Mouse (Mus musculus) lung, embryonic 16.5 days (tissue): ENCODE data around the gene Rbl1. TPM values are rescaled to one million over a fixed set of nuclear protein-coding genes. Genes with fewer than 3 reads are reported as not detected.
"Not testable (repeated sequence)": the region's sequence is repeated elsewhere in the genome, so short reads cannot be mapped to it uniquely, and the experiment has no call there.

Experiments
- ATAC-seq: fragments of 200-750 bp; cut with Nextera tagmentation; 2 replicates; pipeline ENCODE4 v1.8.0; 2017; ENCODE audit warnings: low read depth, mild to moderate bottlenecking, moderate library complexity
- H3K27ac ChIP-seq: fragments of 300-500 bp; sonication (generic); 2 replicates; pipeline ENCODE4 v1.5.1; 2014; ENCODE audit warnings: mild to moderate bottlenecking, control low read depth, low read length
- H3K27me3 ChIP-seq: fragments of 300-500 bp; sonication (generic); 2 replicates; pipeline ENCODE4 v1.6.1; 2014; ENCODE audit warnings: low read depth, low read length, mixed read lengths; ENCODE audit not compliant: control insufficient read depth, insufficient read depth
- H3K36me3 ChIP-seq: fragments of 300-500 bp; sonication (generic); 2 replicates; pipeline ENCODE4 v1.6.1; 2014; ENCODE audit warnings: low read length; ENCODE audit not compliant: control insufficient read depth, insufficient read depth
- H3K4me1 ChIP-seq: fragments of 300-500 bp; sonication (generic); replicated peaks from 2 replicates; pipeline ENCODE4 v1.6.1; 2014; ENCODE audit warnings: low read length, mixed read lengths; ENCODE audit not compliant: control insufficient read depth, insufficient read depth
- H3K4me2 ChIP-seq: fragments of 300-500 bp; sonication (generic); 2 replicates; pipeline ENCODE4 v1.6.1; 2014; ENCODE audit warnings: low read depth, low read length, control low read depth
- H3K4me3 ChIP-seq: fragments of 300-500 bp; sonication (generic); 2 replicates; pipeline ENCODE4 v1.5.1; 2014; ENCODE audit warnings: mild to moderate bottlenecking, low read length, control low read depth
- H3K9ac ChIP-seq: fragments of 300-500 bp; sonication (generic); 2 replicates; pipeline ENCODE4 v1.6.1; 2014; ENCODE audit warnings: low read length, control low read depth
- H3K9me3 ChIP-seq: fragments of 300-500 bp; sonication (generic); 2 replicates; pipeline ENCODE4 v1.6.1; 2016; ENCODE audit warnings: low read length; ENCODE audit not compliant: control insufficient read depth
- WGBS: fragments of 180-500 bp; shearing (Covaris S2); extraction: QIAGEN DNeasy Blood & Tissue Kit; methylation state at CpG from one replicate; pipeline ENCODE4 v1.1.7; 2014; 5-methylcytosine and 5-hydroxymethylcytosine counted together
- polyA plus RNA-seq: library from polyadenylated mRNA; unstranded; fragments of >200 nt; fragmentation: Nextera tagmentation; extraction: Ambion mirVana; gene quantifications from 2 replicates; pipeline ENCODE4 v1.2.1, GENCODE M21; 2015

The Rbl1 gene
- polyA plus RNA-seq, 1 experiment from 2014 or later, result 30.4 TPM

- H3K4me2 ChIP-seq, result no peak overlapping the region
- no peak overlapping the region for H3K27ac ChIP-seq
- no peaks in the 10 kb centered on the region for H3K9me3 ChIP-seq
- ATAC-seq, result no peak
- no peak overlapping the region for H3K4me3 ChIP-seq
- no peaks in the 10 kb centered on the region for H3K4me1 ChIP-seq
- peaks cover 23% of the 10 kb centered on the region for H3K36me3 ChIP-seq
- 90% methylated on average over 3 of the region's 3 CpGs for WGBS
- H3K27me3 ChIP-seq, result no peaks in the 10 kb centered on the region
- no peak overlapping the region for H3K9ac ChIP-seq
These were observed 28.1 kb downstream of the Rbl1 start for GRCm38 (mm10) chr2:157176248-157176647.

GRCm38 (mm10) chr2:157174416-157174815 lies 29.9 kb downstream of the Rbl1 start:
- WGBS, result 62% methylated on average over 5 of the region's 5 CpGs
- Histone ChIP-seq H3K36me3 (peaks cover 19% of the 10 kb centered on the region), H3K27ac (no peak overlapping the region)

DNA sequence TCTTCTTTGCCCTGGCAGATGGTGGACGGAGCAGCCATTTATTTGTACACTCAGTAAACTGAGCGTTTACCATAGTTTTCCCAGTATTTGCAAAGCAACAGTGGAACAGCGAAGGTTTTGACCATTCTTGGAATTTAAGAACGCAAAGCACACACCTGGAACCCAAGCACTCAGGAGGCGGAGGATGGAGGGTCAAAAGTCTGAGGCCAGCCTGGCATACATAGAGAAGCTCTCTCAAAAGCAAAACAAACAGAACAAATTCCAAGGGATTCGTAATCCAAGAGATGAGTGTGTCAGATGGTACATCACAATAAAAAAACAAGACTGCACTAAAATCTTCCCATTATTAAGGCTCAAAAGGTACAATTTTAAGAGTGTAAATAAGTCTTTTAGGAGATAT lies 30.8 kb downstream of the Rbl1 start:
- H3K4me1 ChIP-seq, result no peaks in the 10 kb centered on the region
- H3K27me3 ChIP-seq, result no peaks in the 10 kb centered on the region
- H3K27ac ChIP-seq, result no peak overlapping the region
- no peak for ATAC-seq
- no peak overlapping the region for H3K4me2 ChIP-seq
- no peak overlapping the region for H3K9ac ChIP-seq
- WGBS, result 61% methylated on average over 6 of the region's 6 CpGs
- H3K36me3 ChIP-seq, result peaks cover 21% of the 10 kb centered on the region
- H3K4me3 ChIP-seq, result no peak overlapping the region
- H3K9me3 ChIP-seq, result no peaks in the 10 kb centered on the region

More at GRCm38 (mm10) chr2:157174416-157174815, 29.9 kb downstream of the Rbl1 start:
- Histone ChIP-seq H3K4me3 (no peak overlapping the region), H3K4me1 (no peaks in the 10 kb centered on the region), H3K4me2 (no peak overlapping the region), H3K9ac (no peak overlapping the region), H3K27me3 (no peaks in the 10 kb centered on the region), H3K9me3 (no peaks in the 10 kb centered on the region)
- ATAC-seq, result no peak

- H3K36me3 ChIP-seq, result peaks cover 21% of the 10 kb centered on the region
- no peaks in the 10 kb centered on the region for H3K9me3 ChIP-seq
- no peaks in the 10 kb centered on the region for H3K27me3 ChIP-seq
- no peak overlapping the region for H3K4me2 ChIP-seq
- H3K4me1 ChIP-seq, result no peaks in the 10 kb centered on the region
- 90% methylated on average over 6 of the region's 6 CpGs for WGBS
- H3K4me3 ChIP-seq, result no peak overlapping the region
- H3K9ac ChIP-seq, result no peak overlapping the region
- ATAC-seq, result no peak
- no peak overlapping the region for H3K27ac ChIP-seq
These were observed 31.4 kb downstream of the Rbl1 start for GRCm38 (mm10) chr2:157172984-157173383.

GRCm38 (mm10) chr2:157170626-157171025 lies 33.7 kb downstream of the Rbl1 start:
- 49% methylated on average over 6 of the region's 6 CpGs for WGBS
- Histone ChIP-seq H3K9me3 (no peaks in the 10 kb centered on the region), H3K27me3 (no peaks in the 10 kb centered on the region), H3K4me3 (no peak overlapping the region), H3K4me1 (no peaks in the 10 kb centered on the region), H3K9ac (no peak overlapping the region), H3K36me3 (peaks cover 25% of the 10 kb centered on the region), H3K27ac (no peak overlapping the region), H3K4me2 (no peak overlapping the region)
- ATAC-seq, result no peak

DNA sequence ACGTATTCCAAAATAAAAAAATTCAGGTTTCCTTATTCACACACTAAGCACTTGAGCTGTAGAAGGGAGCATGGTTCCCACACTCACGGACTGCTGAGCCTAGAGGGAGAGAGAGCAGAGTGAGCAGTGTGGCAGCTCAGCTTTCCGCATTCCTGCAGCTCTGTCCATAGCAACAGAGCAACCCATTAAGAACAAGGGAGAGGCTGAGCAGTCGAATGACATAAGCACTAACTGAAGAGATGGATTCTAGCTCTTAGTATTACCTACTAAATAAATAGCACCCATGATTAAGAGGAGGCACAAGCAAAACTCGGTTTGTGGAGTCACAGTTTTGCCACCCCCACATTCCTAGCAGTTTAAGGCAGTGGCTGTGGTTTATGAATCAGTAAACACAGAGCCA lies 34.2 kb downstream of the Rbl1 start:
- no peak overlapping the region for H3K4me3 ChIP-seq
- ATAC-seq, result peak; percentile 93
- no peaks in the 10 kb centered on the region for H3K9me3 ChIP-seq
- whole genome bisulfite sequencing, result 32% methylated on average over 5 of the region's 5 CpGs
- no peaks in the 10 kb centered on the region for H3K4me1 ChIP-seq
- no peaks in the 10 kb centered on the region for H3K27me3 ChIP-seq
- H3K9ac ChIP-seq, result no peak overlapping the region
- H3K4me2 ChIP-seq, result no peak overlapping the region
- H3K36me3 ChIP-seq, result peaks cover 21% of the 10 kb centered on the region; the same call in 1 of the 2 replicates
- H3K27ac ChIP-seq, result no peak overlapping the region

DNA sequence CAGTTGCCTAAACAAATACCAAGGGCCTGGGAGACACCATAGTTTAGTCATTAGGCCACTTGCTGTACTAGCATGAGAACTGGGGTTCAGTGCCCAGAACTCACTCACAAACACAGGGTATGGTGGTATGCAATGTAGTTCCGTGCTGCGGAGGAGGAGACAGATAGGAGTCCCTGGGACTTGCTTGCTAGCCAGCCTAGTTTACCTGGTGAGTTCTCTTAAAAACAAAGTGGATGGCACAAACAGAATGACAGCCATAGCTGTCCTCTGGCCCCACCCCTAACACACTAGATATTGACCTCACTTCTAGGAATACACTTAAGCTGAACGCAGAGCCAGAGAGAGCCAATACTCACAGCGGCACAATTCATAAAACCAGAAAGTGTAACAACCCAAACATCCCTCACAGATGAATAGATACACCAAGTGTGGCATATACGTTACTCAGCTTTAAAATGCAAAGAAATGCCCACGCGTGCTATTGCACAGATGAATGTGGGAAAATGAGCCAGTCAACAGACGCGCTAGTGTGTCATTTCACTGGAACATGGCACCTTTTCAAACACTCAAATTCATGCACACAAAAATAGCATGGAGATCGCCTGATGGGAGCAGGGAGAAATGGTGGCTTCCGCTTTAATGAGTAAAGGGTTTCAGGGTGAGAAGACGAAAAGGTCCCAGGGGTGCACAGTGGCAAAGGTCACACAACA lies 37.8 kb downstream of the Rbl1 start:
- H3K36me3 ChIP-seq, result peaks cover 15% of the 10 kb centered on the region
- ATAC-seq, result no peak
- no peak overlapping the region for H3K9ac ChIP-seq
- H3K4me3 ChIP-seq, result no peak overlapping the region
- 92% methylated on average over 12 of the region's 12 CpGs for WGBS
- no peaks in the 10 kb centered on the region for H3K27me3 ChIP-seq
- no peaks in the 10 kb centered on the region for H3K9me3 ChIP-seq
- no peak overlapping the region for H3K4me2 ChIP-seq
- H3K27ac ChIP-seq, result no peak overlapping the region
- H3K4me1 ChIP-seq, result no peaks in the 10 kb centered on the region

DNA sequence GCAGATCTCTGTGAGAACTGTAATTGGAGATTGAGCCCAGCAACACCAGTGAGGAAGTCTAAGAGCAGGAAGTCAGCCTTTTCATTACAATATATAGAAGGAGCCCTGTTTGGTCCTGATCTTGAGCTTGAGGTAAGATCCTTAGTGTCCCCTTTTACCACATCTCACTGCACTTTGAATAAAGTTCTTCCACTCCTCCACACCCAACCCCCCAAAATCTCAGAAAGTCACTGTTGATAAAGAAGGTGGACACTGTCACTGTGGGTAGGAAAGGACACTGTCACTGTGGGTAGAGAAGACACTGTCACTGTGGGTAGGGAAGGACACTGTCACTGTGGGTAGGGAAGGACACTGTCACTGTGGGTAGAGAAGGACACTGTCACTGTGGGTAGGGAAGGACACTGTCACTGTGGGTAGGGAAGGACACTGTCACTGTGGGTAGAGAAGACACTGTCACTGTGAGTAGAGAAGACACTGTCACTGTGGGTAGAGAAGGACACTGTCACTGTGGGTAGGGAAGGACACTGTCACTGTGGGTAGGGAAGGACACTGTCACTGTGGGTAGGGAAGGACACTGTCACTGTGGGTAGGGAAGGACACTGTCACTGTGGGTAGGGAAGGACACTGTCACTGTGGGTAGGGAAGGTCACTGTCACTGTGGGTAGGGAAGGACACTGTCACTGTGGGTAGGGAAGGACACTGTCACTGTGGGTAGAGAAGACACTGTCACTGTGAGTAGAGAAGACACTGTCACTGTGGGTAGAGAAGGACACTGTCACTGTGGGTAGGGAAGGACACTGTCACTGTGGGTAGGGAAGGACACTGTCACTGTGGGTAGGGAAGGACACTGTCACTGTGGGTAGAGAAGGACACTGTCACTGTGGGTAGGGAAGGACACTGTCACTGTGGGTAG lies 38.8 kb downstream of the Rbl1 start:
- H3K36me3 ChIP-seq, result peaks cover 20% of the 10 kb centered on the region
- not testable (repeated sequence) for H3K9ac ChIP-seq, H3K4me1 ChIP-seq, H3K27ac ChIP-seq, H3K9me3 ChIP-seq, H3K4me2 ChIP-seq, H3K27me3 ChIP-seq, ATAC-seq, H3K4me3 ChIP-seq

DNA sequence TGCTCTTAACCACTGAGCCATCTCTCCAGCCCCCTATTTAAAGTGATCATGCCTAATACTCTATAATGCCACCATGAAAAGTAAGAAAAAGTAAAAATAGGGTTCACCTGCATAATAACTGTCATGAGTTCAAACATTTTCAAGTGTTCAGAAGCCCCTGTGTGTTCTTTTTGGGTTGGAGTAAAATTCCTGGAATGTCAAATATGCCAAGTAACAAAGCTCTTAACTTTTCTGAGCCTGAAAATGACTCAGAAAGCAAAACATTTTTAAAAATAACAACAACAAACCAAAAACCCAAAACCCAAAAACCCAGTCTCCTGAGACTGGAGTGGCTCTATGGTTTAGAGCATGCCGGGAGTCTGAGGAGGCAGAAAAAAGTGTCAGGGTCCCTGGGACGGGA lies 40.2 kb downstream of the Rbl1 start:
- H3K9me3 ChIP-seq, result no peaks in the 10 kb centered on the region
- H3K9ac ChIP-seq, result no peak overlapping the region
- H3K27me3 ChIP-seq, result no peaks in the 10 kb centered on the region
- WGBS, result 79% methylated on average over 2 of the region's 2 CpGs
- H3K4me2 ChIP-seq, result no peak overlapping the region
- H3K27ac ChIP-seq, result no peak overlapping the region
- H3K4me1 ChIP-seq, result no peaks in the 10 kb centered on the region
- H3K36me3 ChIP-seq, result peaks cover 25% of the 10 kb centered on the region
- no peak overlapping the region for H3K4me3 ChIP-seq
- no peak for ATAC-seq
